Mouse (Mus musculus) urinary bladder, postnatal 0 days (tissue): ENCODE results near the gene Clec12b. TPM values are rescaled to one million over a fixed set of nuclear protein-coding genes. Genes with fewer than 3 reads are reported as not detected.

Experiments
- polyA plus RNA-seq: library from polyadenylated mRNA; unstranded; fragments of >200 nt; fragmentation: Nextera tagmentation; extraction: Ambion mirVana; gene quantifications from 2 replicates; pipeline ENCODE4 v1.2.1, GENCODE M21; 2015

Clec12b gene
- polyA plus RNA-seq = not detected in 2 replicates

GRCm38 (mm10) chr6:129385774-129386173 is at the start of gene Clec12b:
TSS of gene Clec12b (minus strand) at chr6:129385874.

GRCm38 (mm10) chr6:129408562-129408961 is 22.9 kb upstream of the Clec12b start, which contains the start of gene Clec9a:
TSS of gene Clec9a (plus strand) at chr6:129408862.

GRCm38 (mm10) chr6:129396997-129397396 is 11.3 kb upstream of the Clec12b start, which contains the start of gene Clec1b:
TSS of gene Clec1b (plus strand) at chr6:129397297.

GRCm38 (mm10) chr6:129342391-129342790 is 43.3 kb downstream of the Clec12b start, which contains the start of gene Clec12a:
TSS of gene Clec12a (plus strand) at chr6:129342691.

GRCm38 (mm10) chr6:129331610-129332009 is 54.1 kb downstream of the Clec12b start, which contains the start of gene 4922502D21Rik:
TSS of gene 4922502D21Rik (minus strand) at chr6:129331796.

Other genes with a start within 250 kb of the Clec12b start
- 0.60 and 0.99 TPM in 2 replicates for gene Clec2d, start 205.3 kb downstream of the Clec12b start, polyA plus RNA-seq
- not detected in 2 replicates for gene Cd69, start 110.4 kb downstream of the Clec12b start, polyA plus RNA-seq
- gene 4922502D21Rik, start 54.1 kb downstream of the Clec12b start, polyA plus RNA-seq = not detected in 2 replicates
- 0.25 and 0.73 TPM in 2 replicates for gene Clec12a, start 43.2 kb downstream of the Clec12b start, polyA plus RNA-seq
- 0.28 and 1.9 TPM in 2 replicates for gene Clec1b, start 11.4 kb upstream of the Clec12b start, polyA plus RNA-seq
- not detected in 2 replicates for gene Clec9a, start 23.0 kb upstream of the Clec12b start, polyA plus RNA-seq
- 1.1 and 1.3 TPM in 2 replicates for gene Clec1a, start 66.1 kb upstream of the Clec12b start, polyA plus RNA-seq
- 1.4 and 16.2 TPM in 2 replicates for gene Olr1, start 121.3 kb upstream of the Clec12b start, polyA plus RNA-seq
- gene Tmem52b, start 126.7 kb upstream of the Clec12b start, polyA plus RNA-seq = not detected in 2 replicates
- 41.1 and 44.2 TPM in 2 replicates for gene Gabarapl1, start 147.3 kb upstream of the Clec12b start, polyA plus RNA-seq
- not detected in 2 replicates for gene Klre1, start 192.0 kb upstream of the Clec12b start, polyA plus RNA-seq
- gene Klrd1, start 205.9 kb upstream of the Clec12b start, polyA plus RNA-seq = not detected in 2 replicates
- not detected in 2 replicates for gene Klrk1, start 238.0 kb upstream of the Clec12b start, polyA plus RNA-seq